Mouse (Mus musculus) heart, adult 11 months (tissue): ENCODE measurements around the gene Rab17.

ENCODE experiments used
- DNase-seq: peaks from one replicate; pipeline ENCODE4 v3.0.0; 2022

Gene Rab17

GRCm38 (mm10) chr1:90927929-90928574 is 41.4 kb downstream of the Rab17 start:
- no peak for DNase-seq

DNA sequence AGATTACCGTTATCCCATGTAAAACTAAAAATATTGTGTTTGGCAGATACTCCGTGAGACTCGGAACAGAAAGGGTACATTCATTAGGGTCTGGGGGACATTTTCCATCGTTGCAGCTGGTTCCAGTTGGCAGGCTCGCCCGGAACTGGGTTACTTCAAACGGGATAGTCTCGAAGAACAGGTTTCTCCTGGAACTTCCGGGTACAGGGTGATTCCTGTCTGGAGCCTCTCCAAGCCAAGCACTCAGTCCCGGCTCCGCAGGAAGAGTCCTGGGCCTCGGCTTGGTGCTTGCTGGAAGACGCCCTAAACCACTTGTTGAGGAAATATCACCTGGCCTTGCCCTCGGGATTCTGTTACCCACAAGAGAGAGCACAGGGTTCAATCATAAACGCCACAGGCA is 42.2 kb downstream of the Rab17 start:
- DNase-seq, result peak; percentile 94

DNA sequence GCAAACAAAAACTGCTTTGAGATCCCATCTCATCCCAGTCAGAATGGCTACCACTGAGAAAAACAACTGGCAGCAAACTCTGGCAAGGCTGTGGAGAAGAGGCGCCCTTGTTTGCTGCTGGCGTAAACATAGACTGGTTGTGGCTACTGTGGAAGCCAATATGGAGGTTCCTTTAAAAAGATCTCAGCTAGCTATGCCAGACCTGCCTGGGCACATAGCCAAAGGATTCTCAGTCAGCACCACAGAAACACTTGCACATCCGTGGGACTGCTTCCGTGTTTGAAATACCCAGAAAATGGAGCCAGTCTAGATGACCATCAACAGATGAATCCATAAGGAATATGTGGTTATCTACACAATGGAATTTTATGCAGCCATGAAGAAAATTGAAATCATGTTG is 43.4 kb downstream of the Rab17 start:
- DNase-seq, result no peak

DNA sequence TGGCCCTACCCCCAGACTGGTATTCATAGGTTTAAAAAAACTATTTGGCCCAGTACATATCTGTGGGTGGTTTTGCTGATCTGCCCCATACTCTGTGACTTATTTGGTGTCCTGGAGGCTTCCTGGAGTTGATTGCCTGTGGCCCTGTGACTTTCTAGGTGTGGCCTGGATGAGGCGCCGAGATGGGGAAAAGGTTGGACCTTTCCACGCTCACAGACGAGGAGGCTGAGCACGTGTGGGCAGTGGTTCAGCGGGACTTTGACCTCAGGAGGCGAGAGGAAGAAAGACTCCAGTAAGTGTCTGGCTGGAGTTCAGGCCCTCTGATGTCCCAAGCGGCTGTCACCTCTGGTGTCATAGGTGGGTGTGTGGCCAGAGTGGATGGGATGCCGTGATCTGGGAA is 47.8 kb downstream of the Rab17 start:
- no peak for DNase-seq

DNA sequence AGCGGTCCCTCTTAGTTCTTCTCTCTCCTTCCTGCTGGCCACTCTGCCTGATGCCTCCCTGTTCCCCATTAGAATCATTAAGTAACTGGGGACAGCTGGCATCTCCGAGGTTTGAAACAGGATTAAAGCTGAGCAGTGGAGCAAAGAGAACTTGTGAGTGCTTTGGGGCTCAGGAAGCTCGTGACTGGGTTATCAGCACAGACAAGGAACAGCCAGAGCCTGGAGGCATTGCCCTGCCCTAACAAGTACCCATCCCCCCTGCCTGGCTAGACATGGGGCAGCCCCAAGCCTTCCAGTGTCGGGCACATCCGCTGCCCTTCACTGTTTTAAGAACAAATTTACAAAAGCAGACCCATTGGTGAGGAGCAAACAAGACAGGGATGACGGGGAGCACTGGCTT is 52.0 kb downstream of the Rab17 start:
- no peak for DNase-seq

GRCm38 (mm10) chr1:90914948-90915569 is 54.4 kb downstream of the Rab17 start, which contains the start of gene Mlph:
Mlph (plus strand) TSS chr1:90915085.
- DNase-seq, result peak; percentile 96

- DNase-seq, result peak; percentile 54
Measured at GRCm38 (mm10) chr1:90913231-90913630, 56.2 kb downstream of the Rab17 start.

DNA sequence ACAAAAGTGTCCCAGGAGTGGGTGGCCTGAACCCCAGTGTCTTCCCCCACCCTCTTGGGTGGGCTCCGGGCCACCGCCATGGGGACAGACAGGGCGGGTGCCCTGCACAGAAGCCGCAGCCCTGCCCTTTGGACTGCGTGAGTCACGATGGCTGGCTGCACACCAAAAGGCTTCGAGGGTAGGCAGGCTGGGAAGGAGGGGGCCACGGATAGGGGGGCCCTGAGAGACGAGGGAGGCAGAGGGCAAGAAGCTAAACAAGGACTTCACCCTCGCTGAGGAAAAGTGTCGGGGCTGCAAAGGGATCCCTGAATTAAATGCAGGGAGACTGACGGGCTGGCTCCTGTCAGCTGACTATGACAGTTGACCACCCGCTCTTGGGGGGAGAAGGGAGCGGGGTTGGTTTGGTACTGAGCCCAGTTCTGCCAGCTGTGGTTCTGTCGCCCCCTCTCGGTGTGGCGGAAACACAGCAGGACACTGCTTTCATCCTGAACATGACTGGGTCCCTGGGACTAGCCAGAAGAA is 59.8 kb downstream of the Rab17 start:
- DNase-seq, result peak; percentile 98

DNA sequence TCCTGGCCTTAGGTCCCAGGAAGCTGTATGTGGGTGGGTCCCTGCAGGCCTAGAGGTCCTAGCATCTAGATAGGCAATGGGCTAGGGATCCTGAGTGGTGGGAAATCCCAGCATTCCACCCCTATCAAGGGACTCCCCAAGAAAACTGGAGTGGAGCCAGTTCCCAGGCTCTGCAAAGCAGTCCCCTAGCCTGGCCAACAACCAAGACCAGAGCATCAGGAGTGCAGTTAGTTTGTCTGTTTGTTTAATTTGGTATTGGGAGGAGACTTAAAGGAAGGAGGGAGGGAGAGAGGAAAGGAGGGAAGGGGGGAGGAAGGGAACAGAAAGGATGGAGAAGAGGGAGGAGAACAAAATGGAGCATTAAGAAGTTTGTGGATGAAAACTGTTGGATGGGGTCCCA is 60.3 kb downstream of the Rab17 start:
- DNase-seq, result peak; percentile 97
